Mouse (Mus musculus) heart, postnatal 36 days (tissue): ENCODE measurements around the gene Mdm2. TPM values are rescaled to one million over a fixed set of nuclear protein-coding genes. Genes with fewer than 3 reads are reported as not detected.
A peak's percentile ranks its signal among the peaks of the same experiment; 100 is the strongest.

Source experiments
- DNase-seq, 2 experiments: peaks; one replicate each; pipeline ENCODE4 v3.0.0; 2021 to 2022
- intact Hi-C: fragments of 180-260 bp; cut with DNase I; formaldehyde crosslinking; loops from one replicate; pipeline ENCODE4 v1.15.1; 2025
- total RNA-seq, 2 experiments: library from RNA; stranded (reverse); gene quantifications; 2 replicates each; pipeline ENCODE4 v1.2.3; 2021

Gene Mdm2
- total RNA-seq, 2 experiments from 2014 or later = 46.9 to 48.2 TPM

GRCm38 (mm10) chr10:117701034-117701829 lies 9.3 kb downstream of the Mdm2 start:
- intact Hi-C loops = no loop called here

DNA sequence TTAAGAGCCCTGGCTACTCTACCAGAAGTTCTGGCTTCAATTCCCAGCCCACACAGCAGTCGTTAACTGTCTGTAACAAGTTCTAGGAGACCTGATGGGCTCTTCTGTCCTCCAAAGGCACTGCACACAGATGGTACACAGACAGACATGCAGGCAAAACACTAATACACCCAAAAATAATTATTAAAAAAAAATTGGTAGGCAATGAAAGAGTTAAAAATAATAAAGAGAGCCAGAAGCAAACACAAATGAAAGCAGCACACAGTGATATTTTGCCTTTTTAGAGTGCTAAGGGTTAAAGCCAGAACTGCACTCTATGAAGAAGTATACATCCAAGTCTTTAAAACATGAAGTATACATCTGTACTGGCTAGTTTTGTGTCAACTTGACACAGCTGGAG lies 10.1 kb downstream of the Mdm2 start:
- DNase-seq = no peak
- intact Hi-C loops = no loop called here

More at GRCm38 (mm10) chr10:117701034-117701829, 9.3 kb downstream of the Mdm2 start:
- DNase-seq = no peak

DNA sequence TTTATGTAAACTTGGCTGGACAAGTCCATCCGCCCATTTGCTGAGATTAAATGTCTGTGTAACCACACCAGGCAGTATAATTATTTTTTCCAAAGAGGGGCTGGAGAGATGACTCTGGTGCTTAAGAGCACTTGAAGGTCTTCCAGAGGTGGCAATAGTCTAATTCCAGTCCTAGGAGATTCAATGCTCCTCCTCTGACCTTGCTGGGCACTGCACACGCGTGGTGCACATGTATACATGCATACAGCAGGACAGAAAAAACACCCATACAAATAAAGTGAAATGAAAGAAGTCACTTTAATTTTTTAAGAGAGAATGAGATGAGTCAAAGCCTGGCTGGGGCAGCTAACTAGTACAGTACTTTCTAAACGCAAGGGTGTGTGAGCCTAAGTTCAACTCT lies 10.6 kb downstream of the Mdm2 start:
- intact Hi-C loops = no loop called here

DNA sequence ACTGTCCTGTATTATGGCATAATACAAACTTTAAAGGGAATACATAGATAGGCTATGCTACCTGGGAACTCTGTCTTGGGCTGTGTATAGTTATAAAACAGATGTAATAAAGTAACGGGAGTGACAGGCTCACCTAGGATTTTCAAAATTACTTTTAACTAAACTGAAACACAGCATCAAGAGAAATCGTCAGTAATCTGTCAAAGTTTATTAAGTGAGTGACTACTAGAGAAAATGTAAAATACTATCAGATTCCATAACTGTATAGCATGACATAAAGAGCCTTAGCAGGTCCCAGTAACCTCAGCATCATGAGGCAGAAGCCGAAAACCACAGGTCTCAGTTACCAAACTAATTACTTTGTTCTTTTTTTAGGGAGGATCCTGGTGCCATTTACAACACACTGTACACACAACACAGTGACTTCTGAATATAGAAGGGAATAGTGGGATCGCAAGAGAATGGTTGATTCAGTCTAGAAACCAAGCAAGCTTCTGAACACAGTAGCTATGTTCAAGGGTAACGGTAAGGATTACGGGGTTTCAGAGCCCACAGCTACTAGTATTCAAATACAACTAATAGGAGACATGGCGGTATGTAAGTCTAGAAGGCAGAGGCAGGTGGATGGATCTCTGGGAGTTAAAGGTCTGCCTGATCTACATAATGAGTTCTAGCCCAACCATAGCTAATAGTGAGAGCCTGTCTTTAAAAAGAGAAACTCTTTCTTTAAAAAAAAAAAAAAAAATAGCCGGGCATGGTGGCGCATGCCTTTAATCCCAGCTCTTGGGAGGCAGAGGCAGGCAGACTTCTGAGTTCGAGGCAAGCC lies 12.0 kb downstream of the Mdm2 start:
- intact Hi-C loops = no loop called here
- no peak for DNase-seq

More for the DNA sequence above, 10.6 kb downstream of the Mdm2 start:
- DNase-seq = no peak

DNA sequence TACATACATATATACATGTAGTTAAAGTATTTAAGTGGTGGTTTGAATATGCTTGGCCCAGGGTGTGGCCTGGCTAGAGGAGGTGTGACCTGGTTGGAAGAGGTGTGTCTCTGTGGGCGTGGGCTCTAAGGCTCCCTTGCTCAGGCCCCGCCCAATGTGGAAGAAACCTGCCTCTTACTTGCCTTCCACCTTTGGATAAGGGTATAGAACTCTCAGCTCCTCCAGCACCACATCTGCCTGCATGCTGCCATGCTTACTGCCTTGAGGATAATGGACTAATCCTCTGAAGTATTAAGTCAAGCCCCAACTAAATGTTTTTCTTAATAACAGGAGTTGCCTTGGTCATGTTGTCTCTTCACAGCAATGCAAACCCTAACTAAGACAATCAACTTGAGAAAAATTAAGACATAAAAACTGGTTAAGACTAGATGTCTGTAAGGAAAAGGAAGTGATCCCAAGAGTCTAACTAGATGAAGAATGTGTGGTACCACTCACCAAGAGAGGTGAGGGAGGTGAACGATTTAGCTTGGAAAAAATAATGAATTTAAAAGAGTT lies 12.9 kb downstream of the Mdm2 start:
- intact Hi-C loops = no loop called here
- no peak for DNase-seq

DNA sequence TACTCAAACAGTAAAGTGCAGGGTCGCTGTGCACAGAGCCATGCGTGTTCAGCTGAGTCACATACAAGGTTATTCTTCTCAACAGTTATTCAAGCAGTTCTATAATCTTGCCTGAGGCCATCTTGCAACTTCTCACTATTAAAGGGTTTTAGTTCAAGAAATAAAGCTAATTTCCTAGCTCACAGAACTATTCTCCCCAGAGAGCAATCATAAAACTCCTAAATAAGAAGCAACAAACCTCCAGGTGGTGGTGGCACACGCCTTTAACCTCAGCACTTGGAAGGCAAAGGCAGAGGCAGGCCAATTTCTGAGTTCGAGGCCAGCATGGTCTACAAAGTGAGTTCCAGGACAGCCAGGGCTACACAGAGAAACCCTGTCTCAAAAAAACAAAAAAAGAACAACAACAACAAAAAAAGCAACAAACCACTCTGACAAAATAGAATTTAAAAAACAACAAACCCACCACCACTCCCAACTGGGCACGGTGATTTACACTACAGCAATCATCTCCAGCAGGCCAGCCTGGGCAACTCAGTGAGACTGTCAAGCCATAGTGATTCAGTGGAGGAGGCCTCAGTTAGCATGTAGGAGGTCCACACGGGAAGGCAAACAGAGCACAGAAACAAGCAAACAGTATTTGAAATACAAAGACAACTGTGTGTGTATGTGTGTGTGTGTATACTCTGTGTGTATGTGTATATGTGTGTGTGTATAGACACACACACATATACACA lies 13.6 kb downstream of the Mdm2 start:
- intact Hi-C loops = no loop called here
- DNase-seq = no peak

DNA sequence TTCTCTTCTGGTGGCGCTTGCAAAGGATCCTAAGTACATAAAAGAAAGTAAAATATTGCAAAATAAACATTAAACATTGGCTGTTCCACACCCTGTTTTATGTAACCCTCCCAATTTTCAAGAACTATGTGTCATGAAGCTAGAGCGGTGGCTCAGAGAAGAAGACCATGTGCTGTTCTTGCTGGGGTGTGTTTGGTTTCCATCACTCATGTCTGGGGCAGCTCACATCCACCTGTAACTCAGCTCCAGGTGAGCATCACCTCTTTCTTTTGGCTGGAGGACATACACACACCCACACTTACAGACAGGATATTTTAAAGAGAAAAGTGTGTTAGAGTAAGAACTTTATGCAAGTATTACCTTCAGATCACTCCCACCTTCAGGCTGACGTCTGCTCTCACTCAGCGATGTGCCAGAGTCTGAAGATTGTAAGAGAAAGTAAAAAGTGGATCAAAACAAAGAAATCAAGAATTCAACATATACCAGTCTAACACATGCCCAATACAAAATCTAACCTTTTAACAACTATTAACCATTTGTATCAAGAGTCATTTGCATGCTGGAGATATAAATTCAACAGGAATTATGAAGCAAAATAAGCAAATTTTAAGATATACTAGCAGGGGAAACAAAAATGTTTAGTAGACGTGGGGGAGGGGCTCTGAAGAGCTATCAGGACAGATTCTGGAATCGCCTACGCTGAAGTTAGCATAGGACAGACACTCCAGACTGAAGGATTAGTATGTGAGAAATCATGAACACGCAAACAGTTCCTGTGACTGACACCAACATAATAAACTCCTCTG lies 14.3 kb downstream of the Mdm2 start:
- intact Hi-C loops = no loop called here
- no peak for DNase-seq

DNA sequence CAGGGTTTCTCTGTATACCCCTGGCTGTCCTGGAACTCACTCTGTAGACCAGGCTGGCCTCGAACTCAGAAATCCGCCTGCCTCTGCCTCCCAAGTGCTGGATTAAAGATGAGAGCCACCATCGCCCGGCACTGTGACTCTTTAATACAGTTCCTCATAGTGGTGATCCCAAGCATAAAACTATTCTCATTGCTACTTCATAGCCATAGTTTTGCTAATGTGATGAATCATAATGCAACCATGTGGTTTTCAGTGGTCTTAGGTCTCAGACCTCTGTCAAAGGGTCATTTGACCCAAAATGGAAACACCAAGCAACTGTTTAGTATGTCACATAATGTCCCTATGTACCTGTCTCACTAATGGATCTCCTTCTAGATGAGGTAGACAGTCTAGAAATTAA lies 15.0 kb downstream of the Mdm2 start:
- intact Hi-C loops = no loop called here
- no peak for DNase-seq

DNA sequence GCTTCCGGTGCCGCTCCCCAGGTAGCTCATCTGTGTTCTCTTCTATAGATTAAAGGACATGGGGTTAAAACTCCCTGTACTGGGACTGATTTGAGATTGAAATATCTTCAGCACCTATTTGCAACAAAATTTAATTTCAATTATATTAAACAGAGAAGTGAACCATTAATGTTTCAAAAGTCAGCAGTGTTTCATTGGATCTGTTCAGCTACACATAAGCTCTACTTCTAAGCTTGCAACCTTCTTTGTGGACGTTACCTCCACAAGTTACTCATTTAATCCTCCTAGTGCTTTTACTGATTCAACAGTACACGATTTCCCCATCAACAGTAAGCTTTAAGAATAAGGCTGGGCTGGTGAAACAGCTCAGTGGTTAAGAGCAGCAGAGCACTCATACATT lies 15.5 kb downstream of the Mdm2 start:
- DNase-seq = no peak
- intact Hi-C loops = no loop called here

DNA sequence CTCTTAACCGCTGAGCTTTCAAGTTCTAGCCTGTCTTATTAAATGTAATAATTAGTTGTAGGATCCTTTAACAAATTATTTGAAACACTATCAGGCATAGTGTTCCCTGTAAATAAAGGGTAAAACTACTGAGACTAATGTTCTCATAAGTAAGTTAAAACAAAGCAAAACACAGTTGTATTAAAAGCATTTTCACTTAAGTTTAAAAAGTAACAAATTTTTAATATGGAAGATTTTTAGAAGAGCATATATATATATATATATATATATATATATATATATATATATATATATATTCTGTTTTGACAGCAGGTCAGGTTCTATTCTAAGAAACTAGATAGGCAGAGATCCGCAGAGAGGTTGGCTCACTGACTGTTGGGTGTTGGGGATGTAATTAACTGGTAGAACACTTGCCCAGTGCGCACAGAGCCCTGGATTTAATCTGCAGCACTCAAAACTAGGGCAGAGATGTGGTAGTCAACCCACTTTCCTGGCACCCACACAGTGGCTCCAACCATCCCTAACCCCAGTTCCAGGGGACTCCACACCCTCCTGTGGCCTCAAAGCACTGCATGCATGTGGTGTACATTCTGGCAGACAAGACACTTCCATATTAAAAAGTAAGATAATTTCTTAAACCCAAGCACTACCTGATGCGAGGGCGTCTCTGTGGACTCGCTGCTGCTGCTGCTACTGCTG lies 16.2 kb downstream of the Mdm2 start:
- DNase-seq = no peak
- intact Hi-C loops = no loop called here

DNA sequence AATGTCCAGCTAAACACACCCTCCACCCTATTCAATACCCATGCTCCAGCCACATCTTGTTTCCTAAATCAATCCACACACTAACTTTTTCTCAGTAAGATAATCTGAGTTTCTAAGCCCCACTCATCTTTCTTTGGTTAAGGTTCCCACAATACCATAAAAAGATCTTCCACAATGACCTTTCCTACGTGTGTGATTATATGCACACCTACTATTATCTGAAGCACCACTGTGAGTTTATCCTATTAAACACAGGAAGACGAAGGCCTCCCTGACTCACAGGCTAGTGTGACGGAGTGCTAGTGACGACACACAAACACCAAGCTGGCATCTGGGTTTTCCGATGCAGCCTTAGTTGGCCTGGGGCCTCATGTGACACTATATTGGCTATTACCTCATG lies 17.6 kb downstream of the Mdm2 start:
- intact Hi-C loops = no loop called here
- no peak for DNase-seq

GRCm38 (mm10) chr10:117692173-117692572 lies 18.4 kb downstream of the Mdm2 start:
- no peak for DNase-seq
- intact Hi-C loops = no loop called here

GRCm38 (mm10) chr10:117691389-117691968 lies 19.1 kb downstream of the Mdm2 start:
- intact Hi-C loops = no loop called here

GRCm38 (mm10) chr10:117690770-117691296 lies 19.7 kb downstream of the Mdm2 start:
- no peak for DNase-seq
- intact Hi-C loops = no loop called here

More at GRCm38 (mm10) chr10:117691389-117691968, 19.1 kb downstream of the Mdm2 start:
- no peak for DNase-seq

DNA sequence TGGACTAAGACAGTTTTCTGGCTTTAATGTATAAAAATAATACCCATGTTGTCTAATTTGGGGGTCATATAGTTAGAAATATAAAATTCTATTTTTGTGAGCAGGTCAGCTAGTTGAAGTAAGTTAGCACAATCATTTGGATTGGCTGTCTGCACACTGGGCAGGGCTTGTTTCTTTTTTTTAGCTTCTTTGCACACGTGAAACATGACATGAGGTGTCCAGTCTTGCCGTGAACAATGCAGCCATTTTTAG lies 20.5 kb downstream of the Mdm2 start:
- DNase-seq = no peak
- intact Hi-C loops = no loop called here

DNA sequence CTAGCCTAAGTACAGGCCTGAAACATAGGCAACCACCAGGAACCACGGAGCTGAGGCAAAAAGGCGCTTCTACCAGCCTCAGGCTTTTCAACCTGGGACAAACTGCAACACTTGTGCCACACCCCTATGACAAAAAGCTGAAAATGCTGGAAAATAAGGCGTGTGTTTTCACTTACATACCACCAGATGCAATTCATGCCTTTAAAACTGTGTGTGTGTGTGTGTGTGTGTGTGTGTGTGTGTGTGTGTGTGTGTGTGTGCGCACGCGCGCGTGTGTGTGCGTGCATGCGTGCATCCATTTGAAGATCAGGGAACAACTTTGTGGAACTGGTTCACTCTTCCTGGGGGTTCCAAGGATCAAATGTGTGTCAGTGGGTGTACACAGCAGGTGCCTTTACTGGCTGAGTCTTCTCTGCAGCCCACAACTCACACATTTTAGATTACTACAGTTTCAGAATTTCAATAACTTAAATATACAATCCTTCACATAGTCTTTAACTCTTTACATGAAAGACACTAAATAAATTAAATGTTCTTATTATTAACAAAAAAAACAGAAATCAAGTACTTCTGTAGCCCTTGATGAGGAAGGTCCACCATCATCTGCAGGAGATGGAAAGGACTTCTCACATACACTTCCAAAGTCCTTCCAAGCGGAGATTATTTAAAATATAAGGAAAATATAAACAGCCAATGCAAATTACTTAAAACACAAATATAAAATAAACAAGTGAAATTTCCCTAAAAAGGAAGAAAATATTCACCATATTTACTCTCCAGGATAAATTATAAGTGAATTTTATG lies 21.1 kb downstream of the Mdm2 start:
- DNase-seq = no peak
- intact Hi-C loops = no loop called here

DNA sequence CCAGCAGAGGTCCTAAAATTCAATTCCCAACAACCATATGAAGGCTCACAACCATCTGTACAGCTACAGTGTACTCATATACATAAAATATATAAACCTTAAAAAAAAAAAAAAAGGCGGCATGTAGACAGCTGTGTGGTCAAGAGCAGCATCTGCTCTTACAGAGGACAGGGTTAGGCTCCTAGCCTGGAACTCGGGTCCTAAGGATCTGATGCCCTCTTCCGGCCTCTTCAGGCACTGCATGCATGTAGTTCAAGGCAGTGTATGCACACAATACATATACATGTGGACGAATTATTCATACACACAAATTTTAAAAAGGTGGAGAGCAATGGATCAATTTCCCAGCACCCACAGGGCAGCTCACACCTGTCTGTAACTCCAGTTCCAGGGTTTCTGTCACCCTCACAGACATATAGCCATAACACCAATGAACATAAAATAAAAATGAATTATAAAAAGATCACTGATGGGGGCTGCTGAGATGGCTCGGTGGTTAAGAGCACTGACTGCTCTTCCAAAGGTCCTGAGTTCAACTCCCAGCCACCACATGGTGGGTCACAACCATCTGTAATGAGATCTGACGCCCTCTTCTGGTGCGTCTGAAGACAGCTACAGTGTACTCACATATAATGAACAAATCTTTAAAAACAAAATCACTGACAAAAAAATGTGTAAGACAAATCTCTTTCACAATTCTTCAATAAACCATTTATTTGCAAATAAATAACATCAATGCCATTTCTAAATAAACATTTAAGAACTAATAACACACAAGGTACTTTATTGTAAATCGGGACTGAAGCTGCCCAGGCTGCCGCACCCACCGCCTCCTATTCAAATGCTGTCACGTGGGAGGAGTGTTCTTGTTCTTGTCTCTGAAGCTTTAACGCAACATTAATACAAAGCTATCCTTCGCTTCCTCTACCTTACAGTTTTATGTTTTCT lies 22.1 kb downstream of the Mdm2 start:
- peak in 1 of 2 experiments; percentile 19 for DNase-seq
- intact Hi-C loops = no loop called here
